Mouse (Mus musculus): ENCODE data around the gene Rps27l. TPM values are rescaled to one million over a fixed set of nuclear protein-coding genes. Genes with fewer than 3 reads are reported as not detected.
"Not testable (repeated sequence)": the region's sequence is repeated elsewhere in the genome, so short reads cannot be mapped to it uniquely, and the experiment has no call there.

The Rps27l gene
- polyA plus RNA-seq (2016; fragmentation: Nextera tagmentation; extraction: Ambion mirVana) = 777 and 806 TPM in 2 replicates

DNA sequence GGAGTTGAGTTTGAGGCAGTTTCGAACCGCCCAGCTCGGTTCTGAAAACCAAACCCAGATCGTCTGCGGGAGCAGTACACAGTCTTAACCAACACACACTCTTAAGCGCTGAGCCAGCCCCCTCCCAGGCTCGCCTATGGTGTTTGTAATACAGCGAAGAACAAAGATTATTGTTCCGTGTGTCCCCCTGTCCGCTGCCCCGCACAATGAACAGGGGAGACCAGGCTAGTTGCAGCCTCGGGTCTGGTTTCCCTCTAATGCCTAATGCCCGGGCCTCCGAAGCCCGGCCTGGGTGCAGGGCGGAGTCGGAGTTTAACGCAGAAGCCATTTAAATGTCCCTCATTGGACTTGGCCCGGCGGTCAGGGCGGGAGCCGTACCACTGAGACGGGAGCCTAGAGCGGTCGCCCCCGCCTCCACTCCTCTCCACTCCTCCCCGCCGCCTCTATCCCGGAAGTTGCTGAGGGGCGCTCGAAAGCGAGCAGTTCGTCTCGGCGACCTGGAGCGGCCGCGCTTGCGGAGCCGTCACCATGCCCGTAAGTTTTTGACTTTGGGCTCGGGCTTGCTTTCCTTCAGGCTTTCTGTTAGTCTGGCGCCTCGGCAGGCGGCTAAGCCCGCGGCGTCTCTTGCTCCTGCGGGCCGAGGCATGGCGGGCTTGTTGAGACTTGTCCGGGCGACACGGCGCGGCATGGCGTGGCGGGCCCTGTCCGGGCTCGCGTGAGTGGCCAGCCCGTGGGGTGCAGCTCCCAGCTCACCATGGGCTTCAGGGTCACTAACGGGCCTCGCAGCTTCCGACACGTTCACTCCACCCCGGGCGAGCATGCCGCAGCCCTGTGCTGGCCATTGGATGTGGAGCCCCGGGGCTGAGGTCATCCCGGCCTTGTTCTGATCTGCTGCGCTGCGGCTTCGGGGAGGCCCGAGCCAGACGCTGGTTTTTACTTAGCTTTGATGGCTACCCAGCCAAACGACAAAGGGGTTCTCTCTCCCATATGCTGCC is at the start of gene Rps27l:
Gene Rps27l (plus strand): TSS at position 440 of the 995 bp plus-strand sequence.
- peaks cover 18% of the 10 kb centered on the region for H3K4me1 ChIP-seq
- peak; percentile 97 for DNase-seq (ENCODE audit: low spot score)
- H3K4me3 ChIP-seq = peak within 1 kb of the TSS; percentile 79
- H3K27ac ChIP-seq (replicated peaks) = peak within 1 kb of the TSS; percentile 96
- H3K9me3 ChIP-seq = no peaks in the 10 kb centered on the region
- peaks cover 24% of the 10 kb centered on the region for H3K36me3 ChIP-seq (replicated peaks)
- whole genome bisulfite sequencing = under 1% methylated on average over 77 of the region's 77 CpGs
- H3K27me3 ChIP-seq (replicated peaks; ENCODE audit: low read depth, poor library complexity, severe bottlenecking) = no peaks in the 10 kb centered on the region

DNA sequence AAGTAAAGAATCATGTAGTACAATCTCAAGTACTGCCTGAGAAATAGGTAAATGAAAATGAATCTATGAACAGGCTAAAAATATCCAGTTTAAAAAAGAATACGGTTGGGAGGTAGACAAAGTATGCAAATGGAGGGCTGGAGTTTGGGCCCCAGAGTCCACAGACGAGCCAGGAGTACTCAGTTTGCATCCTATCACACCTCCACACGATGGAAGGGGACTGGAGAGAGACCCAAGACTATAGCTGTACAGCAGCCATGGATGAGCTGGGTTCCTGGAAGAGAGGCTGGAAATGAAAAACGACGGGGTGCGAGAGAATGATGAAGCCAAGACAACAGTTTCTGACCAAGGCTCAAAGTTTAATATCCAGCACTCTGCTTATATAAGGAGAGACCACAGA is 48.9 kb upstream of the Rps27l start:
- Histone ChIP-seq H3K27ac (replicated peaks) (no peak overlapping the region), H3K27me3 (replicated peaks; ENCODE audit: low read depth, poor library complexity, severe bottlenecking) (no peaks in the 10 kb centered on the region), H3K4me1 (peaks cover 12% of the 10 kb centered on the region), H3K36me3 (replicated peaks) (peaks cover 6% of the 10 kb centered on the region), H3K4me3 (no peak overlapping the region), H3K9me3 (0 out of 2 replicates have a peak, but pooled peaks cover 2% of the 10 kb centered on the region)
- DNase-seq (ENCODE audit: low spot score) = no peak
- WGBS = 67% methylated on average over 6 of the region's 6 CpGs

DNA sequence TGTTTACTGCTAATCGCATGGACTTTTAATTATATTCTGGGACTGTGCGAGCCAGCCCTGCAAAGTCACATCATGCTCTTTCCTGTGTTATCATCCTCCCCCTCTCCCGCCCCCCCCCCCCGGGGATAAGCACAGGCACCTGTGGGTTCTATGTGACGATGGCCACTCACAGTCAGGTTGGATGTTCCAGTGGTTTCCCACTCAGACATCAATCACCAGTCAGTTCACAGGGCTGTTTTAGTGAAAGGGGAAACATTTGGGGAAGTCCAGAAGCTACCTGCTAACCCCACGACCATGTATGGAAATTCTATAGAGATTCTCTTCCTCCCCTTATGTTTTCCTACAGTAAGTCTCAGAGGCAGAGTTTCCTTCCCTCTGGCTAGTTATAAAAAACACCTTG is 48.0 kb upstream of the Rps27l start:
- Histone ChIP-seq H3K27ac (replicated peaks) (no peak overlapping the region), H3K4me3 (no peak overlapping the region), H3K36me3 (replicated peaks) (peaks cover 9% of the 10 kb centered on the region), H3K9me3 (0 out of 2 replicates have a peak, but pooled peaks cover 2% of the 10 kb centered on the region), H3K27me3 (replicated peaks; ENCODE audit: low read depth, poor library complexity, severe bottlenecking) (no peaks in the 10 kb centered on the region), H3K4me1 (peaks cover 12% of the 10 kb centered on the region)
- no peak for DNase-seq (ENCODE audit: low spot score)
- 71% methylated on average over 6 of the region's 6 CpGs for WGBS

- H3K4me3 ChIP-seq = no peak overlapping the region
- no peaks in the 10 kb centered on the region for H3K27me3 ChIP-seq (replicated peaks; ENCODE audit: low read depth, poor library complexity, severe bottlenecking)
- no peak overlapping the region for H3K27ac ChIP-seq (replicated peaks)
- peaks cover 12% of the 10 kb centered on the region for H3K4me1 ChIP-seq
- no peak for DNase-seq (ENCODE audit: low spot score)
- 86% methylated on average over 2 of the region's 2 CpGs for WGBS
- H3K36me3 ChIP-seq (replicated peaks) = peaks cover 9% of the 10 kb centered on the region
- 0 out of 2 replicates have a peak, but pooled peaks cover 2% of the 10 kb centered on the region for H3K9me3 ChIP-seq
These were observed 46.8 kb upstream of the Rps27l start for GRCm38 (mm10) chr9:66899072-66899471.

DNA sequence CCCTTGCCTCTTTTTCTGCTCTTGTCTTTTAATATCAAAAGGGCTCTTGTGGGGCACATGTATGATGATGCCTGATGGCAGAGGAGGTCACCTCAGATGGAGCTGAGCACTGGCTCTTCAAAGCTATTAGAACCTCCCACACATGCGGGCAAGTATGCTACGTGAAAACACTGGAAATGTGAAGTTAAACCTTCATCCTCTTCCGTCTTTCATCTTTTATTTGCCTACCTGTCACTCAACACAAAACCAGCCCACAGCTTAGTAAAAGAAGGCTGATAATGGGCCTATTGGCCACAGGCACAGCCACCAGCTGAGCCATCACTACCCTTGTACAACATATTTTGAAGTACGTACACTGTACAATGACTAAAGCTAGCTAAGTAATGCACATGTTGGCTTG is 46.4 kb upstream of the Rps27l start:
- H3K4me3 ChIP-seq = no peak overlapping the region
- peaks cover 9% of the 10 kb centered on the region for H3K36me3 ChIP-seq (replicated peaks)
- H3K27ac ChIP-seq (replicated peaks) = no peak overlapping the region
- no peaks in the 10 kb centered on the region for H3K27me3 ChIP-seq (replicated peaks; ENCODE audit: low read depth, poor library complexity, severe bottlenecking)
- H3K4me1 ChIP-seq = peaks cover 12% of the 10 kb centered on the region
- DNase-seq (ENCODE audit: low spot score) = no peak
- 0 out of 2 replicates have a peak, but pooled peaks cover 2% of the 10 kb centered on the region for H3K9me3 ChIP-seq
- WGBS = 83% methylated on average over 4 of the region's 4 CpGs

GRCm38 (mm10) chr9:66905990-66906389 is 39.9 kb upstream of the Rps27l start:
- H3K4me3 ChIP-seq = no peak overlapping the region
- H3K27ac ChIP-seq (replicated peaks) = peak overlapping the region; percentile 61
- WGBS = 67% methylated on average over 9 of the region's 9 CpGs
- H3K4me1 ChIP-seq = peaks cover 29% of the 10 kb centered on the region
- H3K27me3 ChIP-seq (replicated peaks; ENCODE audit: low read depth, poor library complexity, severe bottlenecking) = no peaks in the 10 kb centered on the region
- peaks cover 16% of the 10 kb centered on the region for H3K36me3 ChIP-seq (replicated peaks)
- DNase-seq (ENCODE audit: low spot score) = peak; percentile 33
- 0 out of 2 replicates have a peak, but pooled peaks cover 2% of the 10 kb centered on the region for H3K9me3 ChIP-seq

- H3K36me3 ChIP-seq (replicated peaks) = peaks cover 8% of the 10 kb centered on the region
- WGBS = 84% methylated on average over 8 of the region's 8 CpGs
- H3K9me3 ChIP-seq = no peaks in the 10 kb centered on the region
- H3K27me3 ChIP-seq (replicated peaks; ENCODE audit: low read depth, poor library complexity, severe bottlenecking) = no peaks in the 10 kb centered on the region
- peaks cover 29% of the 10 kb centered on the region for H3K4me1 ChIP-seq
- H3K4me3 ChIP-seq = no peak overlapping the region
- no peak overlapping the region for H3K27ac ChIP-seq (replicated peaks)
- no peak for DNase-seq (ENCODE audit: low spot score)
These were observed 38.8 kb upstream of the Rps27l start for GRCm38 (mm10) chr9:66907126-66907525.

DNA sequence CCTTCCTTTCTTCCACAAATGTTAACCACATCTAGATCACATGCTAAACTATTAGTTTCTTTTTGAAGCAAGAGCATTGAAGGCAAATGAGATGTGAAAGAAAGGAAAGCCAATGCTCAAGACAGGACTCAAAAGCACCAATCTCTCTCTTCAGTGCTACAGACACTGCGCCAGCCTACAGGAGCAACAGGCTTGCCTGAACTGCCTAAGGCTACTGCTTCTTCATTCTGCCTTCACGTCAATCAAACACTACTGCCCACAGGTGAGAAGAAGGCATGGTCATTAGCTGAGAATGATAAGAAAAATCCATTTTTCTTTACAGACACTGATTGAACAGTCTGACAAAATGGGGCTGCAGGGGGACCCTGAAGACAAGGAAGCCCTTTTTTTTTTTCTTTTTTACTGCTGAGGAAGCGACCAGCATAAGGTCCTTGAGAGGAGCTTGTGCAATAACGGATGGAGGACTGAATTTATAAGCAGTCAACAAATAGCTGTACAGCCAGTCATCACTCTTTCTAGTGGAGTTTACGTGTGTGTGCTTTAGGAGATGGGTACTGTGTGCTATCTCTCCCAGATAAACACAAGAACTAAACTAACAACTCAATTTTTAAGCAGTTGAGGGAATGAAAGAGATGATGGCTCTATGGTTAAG is 38.0 kb upstream of the Rps27l start:
- H3K4me1 ChIP-seq = peaks cover 29% of the 10 kb centered on the region
- no peaks in the 10 kb centered on the region for H3K27me3 ChIP-seq (replicated peaks; ENCODE audit: low read depth, poor library complexity, severe bottlenecking)
- H3K9me3 ChIP-seq = no peaks in the 10 kb centered on the region
- no peak overlapping the region for H3K4me3 ChIP-seq
- 87% methylated on average over 5 of the region's 5 CpGs for WGBS
- H3K27ac ChIP-seq (replicated peaks) = no peak overlapping the region
- DNase-seq (ENCODE audit: low spot score) = no peak
- H3K36me3 ChIP-seq (replicated peaks) = peaks cover 11% of the 10 kb centered on the region

DNA sequence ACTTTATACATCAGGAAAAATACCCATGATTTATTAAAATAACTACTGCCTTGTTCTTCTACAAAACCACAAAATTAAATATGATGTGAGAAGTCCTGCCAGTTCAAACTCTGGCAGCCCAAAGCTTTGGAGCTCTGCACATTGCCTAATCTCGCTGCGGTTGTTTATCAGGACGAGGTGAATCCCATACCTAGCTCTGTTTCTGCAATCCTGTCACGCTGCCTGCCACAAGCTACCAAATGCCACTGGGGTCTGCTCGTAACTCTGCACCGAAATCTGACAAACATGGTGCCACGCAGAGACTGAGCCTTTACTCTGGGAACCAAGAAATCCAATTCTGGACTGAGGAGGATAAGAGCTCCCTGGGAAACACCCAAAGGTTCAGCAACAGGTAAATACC is 36.0 kb upstream of the Rps27l start:
- Histone ChIP-seq H3K27ac (replicated peaks) (no peak overlapping the region), H3K36me3 (replicated peaks) (peaks cover 24% of the 10 kb centered on the region), H3K4me1 (peaks cover 38% of the 10 kb centered on the region), H3K27me3 (replicated peaks; ENCODE audit: low read depth, poor library complexity, severe bottlenecking) (no peaks in the 10 kb centered on the region), H3K4me3 (no peak overlapping the region), H3K9me3 (no peaks in the 10 kb centered on the region)
- DNase-seq (ENCODE audit: low spot score) = no peak
- whole genome bisulfite sequencing = 79% methylated on average over 7 of the region's 7 CpGs

- Histone ChIP-seq H3K4me3 (no peak overlapping the region), H3K27ac (replicated peaks) (no peak overlapping the region), H3K36me3 (replicated peaks) (peaks cover 24% of the 10 kb centered on the region), H3K4me1 (peaks cover 45% of the 10 kb centered on the region), H3K9me3 (no peaks in the 10 kb centered on the region), H3K27me3 (replicated peaks; ENCODE audit: low read depth, poor library complexity, severe bottlenecking) (no peaks in the 10 kb centered on the region)
- no peak for DNase-seq (ENCODE audit: low spot score)
- WGBS = 95% methylated on average over 5 of the region's 5 CpGs
These were observed 35.2 kb upstream of the Rps27l start for GRCm38 (mm10) chr9:66910677-66911076.

DNA sequence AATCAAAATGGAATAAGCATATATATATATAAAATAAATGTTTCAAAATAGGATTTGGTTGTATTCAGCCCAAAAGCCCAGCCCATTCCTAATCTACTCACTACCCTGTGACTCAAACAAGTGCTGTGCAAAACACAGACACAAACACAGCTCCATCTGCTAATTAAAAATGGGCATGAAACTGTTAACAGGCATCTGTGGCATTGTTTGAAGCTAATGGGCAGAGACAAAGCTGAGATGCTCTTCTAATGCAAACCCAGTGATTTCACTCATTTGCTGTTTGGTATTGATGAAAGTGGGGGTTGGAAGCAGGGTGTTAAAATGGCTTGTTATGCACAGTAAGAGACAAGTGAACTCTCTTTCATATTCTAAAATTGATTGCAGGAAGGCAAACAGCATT is 33.6 kb upstream of the Rps27l start:
- H3K27ac ChIP-seq (replicated peaks) = no peak overlapping the region
- no peaks in the 10 kb centered on the region for H3K9me3 ChIP-seq
- H3K27me3 ChIP-seq (replicated peaks; ENCODE audit: low read depth, poor library complexity, severe bottlenecking) = no peaks in the 10 kb centered on the region
- H3K4me3 ChIP-seq = no peak overlapping the region
- peaks cover 32% of the 10 kb centered on the region for H3K36me3 ChIP-seq (replicated peaks)
- DNase-seq (ENCODE audit: low spot score) = no peak
- peaks cover 43% of the 10 kb centered on the region for H3K4me1 ChIP-seq

GRCm38 (mm10) chr9:66913254-66913934 is 32.5 kb upstream of the Rps27l start:
- peaks cover 33% of the 10 kb centered on the region for H3K36me3 ChIP-seq (replicated peaks)
- DNase-seq (ENCODE audit: low spot score); H3K9me3 ChIP-seq; H3K27me3 ChIP-seq (replicated peaks; ENCODE audit: low read depth, poor library complexity, severe bottlenecking); H3K4me3 ChIP-seq; H3K27ac ChIP-seq (replicated peaks): not testable (repeated sequence)
- WGBS = 91% methylated on average over 5 of the region's 5 CpGs
- H3K4me1 ChIP-seq = peaks cover 46% of the 10 kb centered on the region

All from embryonic facial prominence, embryonic 10.5 days (tissue).